Mouse (Mus musculus) liver, adult (tissue): Measurements from ENCODE around the gene Alkbh7.

Source experiments
- GATA4 ChIP-seq: IDR thresholded peaks from 2 replicates; pipeline ENCODE4 v1.6.1; 2014; ENCODE audit warnings: mild to moderate bottlenecking, low read length; ENCODE audit not compliant: insufficient replicate concordance

The Alkbh7 gene

DNA sequence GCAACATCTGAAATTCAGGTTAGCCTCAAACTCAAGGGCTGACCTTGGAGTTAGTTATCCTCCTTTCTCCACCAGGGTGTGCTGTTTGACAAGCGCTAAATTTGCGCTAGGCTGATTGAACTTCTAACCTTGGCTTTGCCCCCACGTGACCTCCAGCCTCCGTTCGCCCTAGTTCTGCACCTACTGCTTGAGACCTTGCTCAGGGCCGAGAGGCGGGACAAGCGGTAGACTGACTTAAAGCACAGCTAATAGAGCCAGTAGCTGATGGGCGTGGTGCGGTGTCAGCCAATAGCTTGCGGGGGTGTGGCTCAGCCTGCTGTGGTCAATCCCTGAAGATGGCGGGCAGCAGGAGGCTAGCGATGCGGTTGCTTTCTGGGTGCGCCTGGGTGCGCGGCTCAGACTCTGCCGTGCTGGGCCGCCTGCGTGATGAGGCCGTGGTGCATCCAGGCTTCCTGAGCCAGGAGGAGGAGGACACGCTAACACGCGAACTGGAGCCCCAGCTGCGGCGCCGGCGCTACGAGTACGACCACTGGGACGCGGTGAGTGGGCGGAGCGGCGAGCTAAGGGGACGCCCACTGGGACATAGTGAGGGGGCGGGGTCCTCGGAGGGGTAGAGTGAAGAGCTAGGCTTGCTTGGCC is at the start of gene Alkbh7:
Gene Alkbh7, plus strand, starts transcription at position 311 of the 639 bp plus-strand sequence.
- no peak; the same call in 1 of the 2 replicates for TF ChIP-seq GATA4

DNA sequence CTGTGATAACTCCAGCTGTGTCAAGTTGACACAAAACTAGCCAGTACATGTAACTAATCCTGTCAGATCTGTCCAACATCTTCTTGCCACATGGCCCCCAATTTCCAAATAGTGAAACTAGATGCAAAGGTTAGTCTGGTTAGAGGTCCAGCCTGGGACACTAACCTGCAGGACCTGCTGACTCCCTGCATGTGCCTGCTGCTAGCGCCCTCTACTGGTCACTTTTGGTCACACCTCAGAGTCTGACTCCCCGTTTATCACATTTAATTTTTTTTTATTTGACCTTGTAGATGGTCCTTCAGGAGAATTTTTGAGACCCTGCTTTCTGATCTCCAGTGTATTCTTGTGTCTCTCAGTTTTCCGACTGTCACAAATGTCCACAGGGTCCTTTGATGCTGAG is 46.2 kb upstream of the Alkbh7 start:
- no peak for TF ChIP-seq GATA4

DNA sequence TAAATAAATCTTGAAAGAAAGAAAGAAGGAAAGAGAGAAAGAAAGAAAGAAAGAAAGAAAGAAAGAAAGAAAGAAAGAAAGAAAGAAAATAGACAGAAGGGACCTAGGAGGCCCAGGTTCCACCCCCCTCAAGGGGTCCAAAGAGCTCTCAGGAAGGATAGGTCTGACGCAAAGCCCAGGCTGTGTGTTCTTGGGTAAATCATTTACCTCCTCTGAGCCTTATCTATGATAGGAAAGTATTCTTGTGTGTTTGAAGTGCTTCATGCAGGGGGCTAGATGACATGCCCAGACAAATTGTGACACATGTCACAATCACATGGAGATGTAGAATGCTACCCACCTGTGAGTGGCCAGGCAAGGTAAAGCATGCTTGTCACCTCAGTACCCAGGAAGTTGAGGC is 44.5 kb upstream of the Alkbh7 start:
- TF ChIP-seq GATA4 = no peak

DNA sequence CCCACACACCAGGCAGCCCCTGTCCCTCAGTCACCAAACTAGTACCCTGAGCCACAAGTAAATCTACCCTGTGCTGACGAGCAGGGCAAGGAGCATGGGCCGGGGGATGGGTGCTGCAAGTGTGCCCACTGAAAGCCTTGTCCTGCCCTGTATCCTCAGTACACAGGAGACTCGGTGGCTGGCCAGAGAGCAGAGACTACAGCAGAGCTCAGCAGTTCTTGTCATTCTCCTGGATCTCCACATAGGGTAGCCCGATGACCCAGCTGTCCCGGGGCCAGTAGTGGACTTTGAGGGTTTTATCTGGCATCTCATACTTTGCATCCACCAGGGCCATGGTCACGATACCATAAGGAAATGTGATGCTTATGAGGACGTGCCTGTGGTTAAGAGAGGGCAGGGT is 42.3 kb upstream of the Alkbh7 start:
- TF ChIP-seq GATA4 = no peak

DNA sequence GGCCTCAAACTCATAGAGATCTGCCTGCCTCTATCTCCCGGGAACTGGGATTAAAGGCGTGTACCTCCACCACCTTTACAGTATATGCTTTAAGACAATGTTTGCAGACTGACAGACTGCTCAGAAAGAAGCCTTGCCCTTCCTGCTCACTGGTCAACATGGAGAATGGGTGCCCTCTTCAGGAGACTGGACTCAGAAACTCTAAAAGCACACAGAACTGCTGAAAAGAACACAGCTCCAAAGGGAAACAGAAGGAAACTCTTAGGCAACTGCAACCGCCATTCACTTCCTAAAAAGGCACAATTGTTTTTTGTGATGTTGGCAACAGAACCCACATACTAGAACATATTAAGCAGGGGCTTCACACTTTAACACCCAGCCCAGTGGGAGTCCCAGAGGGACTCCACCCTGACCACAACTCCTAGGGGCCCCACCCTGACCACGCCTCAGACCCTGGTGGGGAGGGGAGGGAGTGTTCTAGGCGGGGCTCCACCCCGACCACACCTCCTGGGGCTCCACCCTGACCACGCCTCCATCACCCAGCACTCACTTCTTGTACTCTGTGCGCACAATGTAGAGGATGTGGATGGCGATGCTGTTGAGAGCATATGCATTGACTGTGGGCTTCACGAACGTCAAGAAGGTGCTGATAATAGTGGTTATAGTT is 39.2 kb upstream of the Alkbh7 start:
- TF ChIP-seq GATA4 = no peak

DNA sequence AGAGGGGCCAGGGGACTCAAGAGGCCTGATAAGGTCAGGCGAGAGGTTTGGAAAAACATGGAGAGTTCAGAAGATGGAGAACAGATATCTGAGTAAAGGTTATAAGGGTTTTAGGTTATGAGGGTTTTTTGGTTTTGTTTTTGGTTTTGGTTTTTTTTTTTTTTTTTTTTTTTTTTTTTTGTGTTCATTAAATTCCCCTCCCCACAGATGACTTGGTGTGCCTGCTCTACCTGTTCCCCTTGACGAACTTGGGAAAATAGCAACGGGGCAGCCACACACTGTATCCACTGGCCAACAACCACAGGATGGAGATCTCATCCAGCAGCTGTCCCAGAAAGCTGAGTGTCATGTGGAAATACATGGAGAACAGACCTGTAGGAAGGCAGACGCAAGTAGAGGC is 38.5 kb upstream of the Alkbh7 start:
- TF ChIP-seq GATA4 = no peak

DNA sequence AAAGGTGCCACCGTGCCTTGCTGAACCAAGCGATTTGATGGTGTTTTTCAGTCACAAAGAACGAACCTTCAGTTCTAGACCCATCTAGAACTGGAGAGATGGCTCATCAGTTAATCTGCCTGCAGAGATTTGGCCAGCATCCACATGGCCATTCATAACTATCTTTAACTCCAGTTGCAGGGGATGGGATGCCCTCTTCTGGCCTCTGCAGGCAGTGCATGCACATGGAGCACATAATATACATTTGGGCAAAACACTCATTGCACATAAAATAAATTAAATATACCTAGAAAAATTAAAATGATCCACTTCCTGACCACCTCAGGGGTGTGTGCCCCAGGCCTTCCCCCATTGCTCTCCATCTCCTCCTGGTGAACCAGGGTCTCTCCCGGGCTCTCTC is 35.3 kb upstream of the Alkbh7 start:
- TF ChIP-seq GATA4 = no peak

DNA sequence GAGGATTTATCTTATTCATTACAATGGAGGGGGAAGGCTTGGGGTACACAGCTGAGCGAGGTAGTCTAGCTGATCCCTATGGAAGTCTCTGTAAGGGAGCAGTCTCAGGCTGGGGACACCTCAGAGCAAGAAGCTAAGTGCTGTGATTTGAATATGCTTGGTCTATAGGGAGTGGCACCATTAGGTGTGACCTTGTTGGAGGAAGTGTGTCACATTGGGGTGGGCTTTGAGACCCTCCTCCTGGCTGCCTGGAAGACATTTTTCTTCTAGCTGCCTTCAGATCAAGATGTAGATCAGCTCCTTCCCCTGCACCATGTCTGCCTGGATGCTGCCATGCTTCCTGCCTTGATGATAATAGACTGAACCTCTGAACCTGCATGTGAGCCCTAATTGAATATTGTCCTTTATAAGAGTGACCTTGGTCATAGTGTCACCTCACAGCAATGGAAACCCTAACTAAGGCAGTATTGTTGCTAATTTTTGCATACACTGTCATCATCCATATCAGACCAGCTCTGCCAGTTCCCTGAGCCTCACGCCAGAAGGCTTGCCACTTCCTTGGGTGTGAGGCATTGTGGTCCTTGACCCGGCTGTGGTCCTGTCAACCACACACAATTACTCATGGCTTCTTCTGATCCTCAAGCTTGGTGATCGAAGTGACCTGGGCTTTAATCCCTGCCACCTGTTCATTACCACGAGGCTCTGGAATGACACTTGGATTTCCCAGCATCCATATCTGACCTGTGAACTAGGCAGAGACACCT is 34.3 kb upstream of the Alkbh7 start:
- no peak for TF ChIP-seq GATA4

DNA sequence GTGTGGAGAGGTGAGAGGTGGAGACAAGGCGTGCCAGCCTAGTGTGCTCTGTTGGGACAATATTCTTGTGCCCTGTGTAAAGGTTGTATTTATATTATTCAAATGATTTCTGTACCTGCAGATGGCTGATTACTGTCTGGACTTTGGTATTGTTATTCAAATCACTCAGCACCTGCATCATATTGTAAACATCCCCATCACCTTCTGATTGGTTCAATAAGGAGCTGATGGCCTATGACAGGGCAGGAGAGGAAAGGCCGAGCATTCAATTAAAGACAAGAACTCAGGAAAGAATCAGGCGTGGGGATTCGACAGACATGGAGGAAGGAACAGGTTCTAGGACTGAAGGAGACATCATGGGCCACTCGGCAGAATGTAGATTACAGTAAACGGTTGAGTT is 33.5 kb upstream of the Alkbh7 start:
- no peak for TF ChIP-seq GATA4

DNA sequence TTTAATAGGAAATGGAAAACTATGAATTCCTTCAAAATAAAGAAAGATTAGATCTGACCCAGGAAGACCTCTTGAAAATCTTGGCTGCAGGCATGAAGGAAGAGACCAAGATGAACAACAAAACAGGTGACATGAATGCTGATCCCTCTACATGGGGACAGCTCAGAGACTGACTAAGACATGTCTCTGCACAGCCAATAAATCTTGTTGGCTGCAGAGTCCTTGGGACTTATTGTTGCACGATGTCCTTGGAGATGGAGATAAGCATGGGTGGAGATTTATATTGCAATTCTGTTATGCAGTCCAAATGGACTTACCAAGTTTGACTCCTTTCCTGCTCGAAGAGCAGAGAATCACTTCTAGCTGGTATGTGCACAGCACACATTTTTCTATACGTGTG is 27.8 kb upstream of the Alkbh7 start:
- no peak for TF ChIP-seq GATA4

DNA sequence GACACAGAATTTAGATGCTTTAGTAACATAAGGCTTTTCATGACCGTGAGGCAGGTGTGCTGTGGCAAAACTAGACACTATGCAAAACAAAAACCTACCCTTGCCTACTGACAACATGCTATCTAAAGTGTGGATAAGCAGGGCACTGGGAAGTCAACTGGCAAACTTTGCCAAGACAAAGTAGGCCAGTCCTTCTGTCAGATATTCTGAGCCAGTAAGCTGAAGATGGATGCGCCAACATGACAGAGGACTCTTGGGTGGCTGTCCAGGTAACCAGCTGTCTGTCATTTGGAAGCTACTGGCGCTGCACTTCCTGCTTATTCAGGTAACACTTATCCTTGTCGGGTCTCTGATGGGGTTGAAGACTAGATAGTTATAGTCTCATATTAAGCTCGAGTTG is 27.1 kb upstream of the Alkbh7 start:
- no peak for TF ChIP-seq GATA4

DNA sequence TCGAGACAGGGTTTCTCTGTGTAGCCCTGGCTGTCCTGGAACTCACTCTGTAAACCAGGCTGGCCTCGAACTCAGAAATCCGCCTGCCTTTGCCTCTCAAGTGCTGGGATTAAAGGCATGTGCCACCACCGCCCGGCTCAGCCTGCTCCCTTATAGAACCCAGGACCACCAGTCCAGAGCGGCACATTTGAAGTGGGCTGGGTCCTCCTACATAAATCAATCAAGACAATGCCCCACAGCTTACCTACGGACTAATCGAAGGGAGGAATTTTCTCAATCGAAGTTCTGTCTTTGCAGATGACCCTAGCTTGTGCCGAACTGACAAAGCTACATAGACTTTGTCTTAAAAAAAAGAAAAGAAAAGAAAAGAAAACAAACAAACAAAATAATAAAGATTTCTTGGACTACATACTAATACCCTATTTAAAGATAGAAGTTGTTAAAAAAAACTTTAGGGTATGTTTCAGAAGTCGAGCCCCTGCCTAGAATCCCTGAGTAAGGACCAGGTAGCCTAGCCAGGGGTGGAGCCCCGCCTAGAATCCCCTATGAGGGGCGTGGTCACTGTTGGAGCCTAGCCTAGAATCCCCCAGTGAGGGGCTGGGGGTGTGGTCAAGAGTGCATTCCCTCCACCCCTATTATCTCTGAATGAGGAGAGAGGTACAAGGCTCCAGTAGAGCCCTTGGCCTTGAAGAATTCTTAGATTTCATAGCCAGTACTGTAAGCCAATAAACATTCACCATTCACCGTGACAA is 23.0 kb upstream of the Alkbh7 start:
- no peak for TF ChIP-seq GATA4

DNA sequence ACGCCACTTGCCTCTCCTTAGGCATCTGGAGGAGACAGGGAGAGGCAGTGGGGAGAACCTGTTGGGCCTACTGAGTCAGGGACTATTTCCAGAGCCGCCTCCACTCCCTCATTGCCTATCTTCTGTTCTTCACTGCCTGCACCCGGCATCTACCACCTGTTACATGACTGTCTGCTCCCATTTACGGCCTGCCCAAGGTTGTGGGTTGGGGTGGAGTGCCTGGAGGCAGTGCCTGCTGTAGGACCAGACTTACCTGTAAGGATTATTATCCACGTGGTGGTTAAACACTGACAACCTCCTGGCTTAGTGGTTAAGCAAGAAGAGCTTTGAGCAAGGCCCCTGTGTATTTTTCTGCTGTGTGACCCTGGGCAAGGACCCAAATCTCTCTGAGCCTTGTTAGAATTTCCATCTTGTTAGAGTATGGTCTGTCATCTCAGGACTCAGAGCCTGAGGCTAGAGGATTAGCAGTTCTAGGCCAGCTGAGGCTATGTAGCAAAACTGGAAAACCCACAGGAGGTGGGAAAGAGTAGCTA is 22.4 kb upstream of the Alkbh7 start:
- TF ChIP-seq GATA4 = no peak

DNA sequence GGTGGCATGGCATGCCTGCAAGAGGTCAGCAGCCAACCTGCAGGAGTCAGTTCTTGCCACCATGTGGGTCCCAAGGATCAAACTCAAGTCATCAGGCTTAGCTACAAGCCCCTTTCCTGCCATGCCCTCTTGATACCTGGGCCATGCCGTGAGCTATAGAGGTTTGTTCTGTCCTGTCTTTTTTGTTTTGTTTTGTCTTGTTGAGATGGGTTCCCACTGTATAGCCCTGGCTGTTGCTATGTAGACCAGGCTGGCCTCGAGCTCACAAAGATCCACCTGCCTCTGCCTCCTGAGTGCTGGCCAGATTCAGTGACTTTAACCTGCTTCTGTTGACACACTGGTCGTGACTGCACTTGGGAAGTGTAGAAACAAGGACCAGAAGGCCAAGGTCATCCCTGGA is 21.7 kb upstream of the Alkbh7 start:
- no peak for TF ChIP-seq GATA4
